In genomic region chr15:36398099-36398982, GRCm38 (mm10) we compare ENCODE assay signal across 16 mouse cellular contexts.
A peak's percentile ranks its signal among the peaks of the same experiment; 100 is the strongest.
DNase-seq lines count a peak whose midpoint lies in the region; ATAC-seq lines count a peak whose summit lies in the region.
"Had no signal": no experiment of that assay in that cellular context is flagged by ENCODE, and none has a peak within 500 bp of the region (broad histone marks: within the 10 kb centered on the region; RNA-seq: fewer than 3 reads in every experiment).

No protein-coding gene starts in this region.

- peaks cover 14% of the 10 kb centered on the region for H3K4me1 ChIP-seq in forebrain, embryonic 14.5 days (ENCODE audit: control insufficient read depth, insufficient read depth, low read length)
- H3K4me1 ChIP-seq in forebrain, embryonic 11.5 days (replicated peaks; ENCODE audit: control insufficient read depth, insufficient read depth, low read length) = no peaks in the 10 kb centered on the region
- peaks cover 13% of the 10 kb centered on the region for H3K4me1 ChIP-seq in hindbrain, embryonic 15.5 days (replicated peaks)
- H3K4me1 ChIP-seq in hindbrain, embryonic 11.5 days (replicated peaks; ENCODE audit: control insufficient read depth, insufficient read depth, low read length) = no peaks in the 10 kb centered on the region

- H3K27me3 ChIP-seq in forebrain, embryonic 14.5 days (replicated peaks; ENCODE audit: control insufficient read depth, insufficient read depth, low read length) = no peaks in the 10 kb centered on the region
- H3K27me3 ChIP-seq in forebrain, embryonic 11.5 days (ENCODE audit: control insufficient read depth, insufficient read depth, low read length) = no peaks in the 10 kb centered on the region
- no peaks in the 10 kb centered on the region for H3K27me3 ChIP-seq in hindbrain, embryonic 15.5 days
- H3K27me3 ChIP-seq in hindbrain, embryonic 11.5 days (ENCODE audit: control insufficient read depth, insufficient read depth, low read length) = no peaks in the 10 kb centered on the region
- H3K27me3 ChIP-seq: CH12.LX; embryonic facial prominence, embryonic 13.5 days had no signal

- H3K36me3 ChIP-seq in forebrain, embryonic 14.5 days (ENCODE audit: control insufficient read depth, insufficient read depth, low read length) = no peaks in the 10 kb centered on the region
- no peaks in the 10 kb centered on the region for H3K36me3 ChIP-seq in forebrain, embryonic 11.5 days (ENCODE audit: control insufficient read depth, insufficient read depth, low read length)
- H3K36me3 ChIP-seq in hindbrain, embryonic 15.5 days = no peaks in the 10 kb centered on the region
- no peaks in the 10 kb centered on the region for H3K36me3 ChIP-seq in hindbrain, embryonic 11.5 days (ENCODE audit: control insufficient read depth, insufficient read depth, low read length)
- H3K36me3 ChIP-seq: embryonic facial prominence, embryonic 13.5 days; liver, embryonic 15.5 days had no signal

- 69% methylated on average over 9 of the region's 9 CpGs for WGBS in forebrain, embryonic 14.5 days
- 82% methylated on average over 9 of the region's 9 CpGs for whole genome bisulfite sequencing in forebrain, embryonic 11.5 days
- WGBS in hindbrain, embryonic 15.5 days = 54% methylated on average over 9 of the region's 9 CpGs
- 82% methylated on average over 9 of the region's 9 CpGs for WGBS in hindbrain, embryonic 11.5 days

- 0 out of 2 replicates have a peak, but pooled peaks have one; percentile 33 for ATAC-seq in forebrain, embryonic 14.5 days
- no peak for ATAC-seq in forebrain, embryonic 11.5 days (replicated peaks; ENCODE audit: low FRiP score)
- ATAC-seq in hindbrain, embryonic 15.5 days (ENCODE audit: low FRiP score, low read depth) = peak; percentile 66; the same call in 1 of the 2 replicates
- no peak for ATAC-seq in hindbrain, embryonic 11.5 days (ENCODE audit: low FRiP score)
- ATAC-seq in activated CD4-positive, CD25-positive, alpha-beta regulatory T cell, adult 4 months = no peak

- no peak overlapping the region for H3K9ac ChIP-seq in forebrain, embryonic 14.5 days (ENCODE audit: low read length)
- H3K9ac ChIP-seq in forebrain, embryonic 11.5 days (ENCODE audit: low read length) = no peak overlapping the region
- no peak overlapping the region for H3K9ac ChIP-seq in hindbrain, embryonic 15.5 days
- no peak overlapping the region for H3K9ac ChIP-seq in hindbrain, embryonic 11.5 days (ENCODE audit: low read depth, low read length)
- H3K9ac ChIP-seq: embryonic facial prominence, embryonic 13.5 days; liver, embryonic 15.5 days had no signal

- H3K9me3 ChIP-seq in forebrain, embryonic 14.5 days (replicated peaks; ENCODE audit: control insufficient read depth, low read length) = no peaks in the 10 kb centered on the region
- no peaks in the 10 kb centered on the region for H3K9me3 ChIP-seq in forebrain, embryonic 11.5 days (ENCODE audit: control insufficient read depth, low read length)
- H3K9me3 ChIP-seq in hindbrain, embryonic 15.5 days = no peaks in the 10 kb centered on the region
- H3K9me3 ChIP-seq in hindbrain, embryonic 11.5 days (ENCODE audit: control insufficient read depth, low read length) = no peaks in the 10 kb centered on the region
- H3K9me3 ChIP-seq: embryonic facial prominence, embryonic 13.5 days; liver, embryonic 15.5 days had no signal

- H3K4me3 ChIP-seq in forebrain, embryonic 14.5 days (ENCODE audit: low read depth, low read length) = no peak overlapping the region
- no peak overlapping the region for H3K4me3 ChIP-seq in forebrain, embryonic 11.5 days (ENCODE audit: low read depth, low read length)
- H3K4me3 ChIP-seq in hindbrain, embryonic 15.5 days = no peak overlapping the region
- H3K4me3 ChIP-seq in hindbrain, embryonic 11.5 days (ENCODE audit: low read depth, low read length) = no peak overlapping the region
- H3K4me3 ChIP-seq: embryonic facial prominence, embryonic 13.5 days; liver, embryonic 15.5 days had no signal

- DNase-seq in forebrain, embryonic 14.5 days (ENCODE audit: low spot score) = peak; percentile 63
- DNase-seq in forebrain, embryonic 11.5 days (ENCODE audit: low spot score) = no peak
- DNase-seq in hindbrain, embryonic 11.5 days (ENCODE audit: low spot score) = no peak
- DNase-seq in right cerebral cortex, postnatal 10 days (ENCODE audit: low spot score in 2 of 2) = peak; percentile 30 to 60
- DNase-seq in right cerebral cortex, postnatal 14 days = no peak
- no peak for DNase-seq in cerebellum, postnatal 25 days
- DNase-seq: adrenal gland, postnatal 14 days; cerebellum, postnatal 14 days; gastrocnemius, postnatal 36 days; layer of hippocampus, postnatal 36 days; thymus, postnatal 36 days had no signal

- H3K4me2 ChIP-seq in forebrain, embryonic 14.5 days (ENCODE audit: low read length) = no peak overlapping the region
- no peak overlapping the region for H3K4me2 ChIP-seq in forebrain, embryonic 11.5 days (ENCODE audit: low read depth, low read length, severe bottlenecking)
- no peak overlapping the region for H3K4me2 ChIP-seq in hindbrain, embryonic 15.5 days
- no peak overlapping the region for H3K4me2 ChIP-seq in hindbrain, embryonic 11.5 days (replicated peaks; ENCODE audit: low read depth, low read length)
- H3K4me2 ChIP-seq: embryonic facial prominence, embryonic 13.5 days; liver, embryonic 15.5 days had no signal

- H3K27ac ChIP-seq in forebrain, embryonic 14.5 days (ENCODE audit: low read depth, low read length) = no peak overlapping the region
- no peak overlapping the region for H3K27ac ChIP-seq in forebrain, embryonic 11.5 days (ENCODE audit: low read depth, low read length)
- no peak overlapping the region for H3K27ac ChIP-seq in hindbrain, embryonic 15.5 days (replicated peaks)
- no peak overlapping the region for H3K27ac ChIP-seq in hindbrain, embryonic 11.5 days (ENCODE audit: low read depth, low read length)
- H3K27ac ChIP-seq: embryonic facial prominence, embryonic 13.5 days; liver, embryonic 15.5 days had no signal

Comparison
In these comparisons a context has a peak if more than half of its experiments do, and no peak if none do; other contexts are left out.
1. ATAC-seq: peak in forebrain, embryonic 14.5 days (single experiment) and hindbrain, embryonic 15.5 days (single experiment); none in forebrain, embryonic 11.5 days (single experiment), hindbrain, embryonic 11.5 days (single experiment) and activated CD4-positive, CD25-positive, alpha-beta regulatory T cell, adult 4 months (single experiment).
2. DNase-seq: peak in forebrain, embryonic 14.5 days (single experiment) and right cerebral cortex, postnatal 10 days (2 of 2); none in forebrain, embryonic 11.5 days (single experiment), hindbrain, embryonic 11.5 days (single experiment), right cerebral cortex, postnatal 14 days (single experiment) and cerebellum, postnatal 25 days (0 of 2).